Mouse (Mus musculus) hindbrain, embryonic 13.5 days (tissue): ENCODE results near the gene Ubqln2. TPM values are rescaled to one million over a fixed set of nuclear protein-coding genes. Genes with fewer than 3 reads are reported as not detected.

ENCODE experiments used
- ATAC-seq: fragments of 200-750 bp; cut with Nextera tagmentation; 2 replicates; pipeline ENCODE4 v1.8.0; 2017; ENCODE audit warnings: moderate TSS enrichment; ENCODE audit not compliant: low FRiP score
- H3K27ac ChIP-seq: fragments of 300-500 bp; sonication (generic); 2 replicates; pipeline ENCODE4 v1.5.1; 2015; ENCODE audit warnings: inconsistent platforms, mild to moderate bottlenecking, moderate library complexity
- H3K27me3 ChIP-seq: fragments of 300-500 bp; sonication (generic); 2 replicates; pipeline ENCODE4 v1.6.1; 2015; ENCODE audit warnings: mild to moderate bottlenecking, inconsistent platforms
- H3K36me3 ChIP-seq: fragments of 300-500 bp; sonication (generic); 2 replicates; pipeline ENCODE4 v1.6.1; 2015; ENCODE audit warnings: mild to moderate bottlenecking, inconsistent platforms
- H3K4me1 ChIP-seq: fragments of 300-500 bp; sonication (generic); replicated peaks from 2 replicates; pipeline ENCODE4 v1.6.1; 2015; ENCODE audit warnings: inconsistent platforms
- H3K4me2 ChIP-seq: fragments of 300-500 bp; sonication (generic); 2 replicates; pipeline ENCODE4 v1.6.1; 2015; ENCODE audit warnings: inconsistent platforms, mild to moderate bottlenecking, moderate library complexity
- H3K4me3 ChIP-seq: fragments of 300-500 bp; sonication (generic); 2 replicates; pipeline ENCODE4 v1.5.1; 2015; ENCODE audit warnings: mild to moderate bottlenecking, inconsistent platforms
- H3K9ac ChIP-seq: fragments of 300-500 bp; sonication (generic); 2 replicates; pipeline ENCODE4 v1.6.1; 2015; ENCODE audit warnings: mild to moderate bottlenecking, inconsistent platforms
- H3K9me3 ChIP-seq: fragments of 300-500 bp; sonication (generic); 2 replicates; pipeline ENCODE4 v1.6.1; 2016; ENCODE audit warnings: inconsistent platforms
- WGBS: fragments of 180-500 bp; shearing (Covaris S2); methylation state at CpG from one replicate; pipeline ENCODE4 v1.1.7; 2015; 5-methylcytosine and 5-hydroxymethylcytosine counted together
- polyA plus RNA-seq: library from polyadenylated mRNA; unstranded; fragments of >200 nt; fragmentation: Nextera tagmentation; extraction: Ambion mirVana; gene quantifications from 2 replicates; pipeline ENCODE4 v1.2.1, GENCODE M21; 2015

The Ubqln2 gene
- 46.6 and 48.2 TPM in 2 replicates for polyA plus RNA-seq

GRCm38 (mm10) chrX:153497688-153498516 is at the start of gene Ubqln2:
Gene Ubqln2 (plus strand): TSS chrX:153498227.
- peak within 1 kb of the TSS; percentile 92 for H3K9ac ChIP-seq
- H3K4me1 ChIP-seq, result peaks cover 3% of the 10 kb centered on the region; the same call in 1 of the 2 replicates
- no peaks in the 10 kb centered on the region for H3K27me3 ChIP-seq
- H3K36me3 ChIP-seq, result no peaks in the 10 kb centered on the region
- peak within 1 kb of the TSS; percentile 73 for H3K4me2 ChIP-seq
- H3K4me3 ChIP-seq, result peak within 1 kb of the TSS; percentile 65
- ATAC-seq, result peak; percentile 93
- no peaks in the 10 kb centered on the region for H3K9me3 ChIP-seq
- 22% methylated on average over 56 of the region's 76 CpGs for WGBS
- peak within 1 kb of the TSS; percentile 96 for H3K27ac ChIP-seq

- Histone ChIP-seq H3K9me3 (no peaks in the 10 kb centered on the region), H3K36me3 (no peaks in the 10 kb centered on the region), H3K27ac (no peak overlapping the region), H3K9ac (no peak overlapping the region), H3K4me2 (no peak overlapping the region), H3K4me1 (no peaks in the 10 kb centered on the region), H3K27me3 (no peaks in the 10 kb centered on the region), H3K4me3 (no peak overlapping the region)
- no peak for ATAC-seq
- WGBS, result 67% methylated on average over 5 of the region's 5 CpGs
These were observed 46.1 kb upstream of the Ubqln2 start for GRCm38 (mm10) chrX:153451946-153452345.

GRCm38 (mm10) chrX:153476760-153477248 is 21.2 kb upstream of the Ubqln2 start:
- H3K27me3 ChIP-seq, result no peaks in the 10 kb centered on the region
- H3K9ac ChIP-seq, result no peak overlapping the region
- no peak overlapping the region for H3K4me3 ChIP-seq
- H3K9me3 ChIP-seq, result no peaks in the 10 kb centered on the region
- H3K27ac ChIP-seq, result peak overlapping the region; percentile 70
- H3K4me2 ChIP-seq, result 0 out of 2 replicates have a peak overlapping the region, but pooled peaks have one; percentile 13
- H3K36me3 ChIP-seq, result no peaks in the 10 kb centered on the region
- peak; percentile 75; the same call in 1 of the 2 replicates for ATAC-seq
- WGBS, result 29% methylated on average over 8 of the region's 8 CpGs
- no peaks in the 10 kb centered on the region for H3K4me1 ChIP-seq

GRCm38 (mm10) chrX:153492326-153492725 is 5.7 kb upstream of the Ubqln2 start:
- WGBS, result 65% methylated on average over 3 of the region's 3 CpGs
- Histone ChIP-seq H3K4me2 (no peak overlapping the region), H3K4me3 (no peak overlapping the region), H3K36me3 (no peaks in the 10 kb centered on the region), H3K9me3 (no peaks in the 10 kb centered on the region), H3K9ac (no peak overlapping the region), H3K4me1 (no peaks in the 10 kb centered on the region), H3K27me3 (no peaks in the 10 kb centered on the region), H3K27ac (no peak overlapping the region)
- ATAC-seq, result no peak

- peak; percentile 37 for ATAC-seq
- Histone ChIP-seq H3K27ac (peak overlapping the region; percentile 96), H3K36me3 (no peaks in the 10 kb centered on the region), H3K9me3 (no peaks in the 10 kb centered on the region), H3K4me3 (peak overlapping the region; percentile 65), H3K4me1 (peaks cover 6% of the 10 kb centered on the region; the same call in 1 of the 2 replicates), H3K27me3 (no peaks in the 10 kb centered on the region), H3K9ac (peak overlapping the region; percentile 92), H3K4me2 (peak overlapping the region; percentile 73)
- 19% methylated on average over 30 of the region's 30 CpGs for WGBS
These were observed 752 bp downstream of the Ubqln2 start for GRCm38 (mm10) chrX:153498665-153499293.

- no peak for ATAC-seq
- H3K4me3 ChIP-seq, result peak overlapping the region; percentile 65
- peak overlapping the region; percentile 96 for H3K27ac ChIP-seq
- WGBS, result 18% methylated on average over 31 of the region's 32 CpGs
- no peaks in the 10 kb centered on the region for H3K27me3 ChIP-seq
- no peaks in the 10 kb centered on the region for H3K9me3 ChIP-seq
- H3K4me1 ChIP-seq, result peaks cover 6% of the 10 kb centered on the region; the same call in 1 of the 2 replicates
- H3K36me3 ChIP-seq, result no peaks in the 10 kb centered on the region
- peak overlapping the region; percentile 73 for H3K4me2 ChIP-seq
- H3K9ac ChIP-seq, result peak overlapping the region; percentile 92
These were observed 1.4 kb downstream of the Ubqln2 start for GRCm38 (mm10) chrX:153499294-153500046.

GRCm38 (mm10) chrX:153500047-153500345 is 2.0 kb downstream of the Ubqln2 start:
- peak overlapping the region; percentile 92 for H3K9ac ChIP-seq
- no peak for ATAC-seq
- peak overlapping the region; percentile 96 for H3K27ac ChIP-seq
- no peaks in the 10 kb centered on the region for H3K36me3 ChIP-seq
- peak overlapping the region; percentile 73 for H3K4me2 ChIP-seq
- peak overlapping the region; percentile 65 for H3K4me3 ChIP-seq
- peaks cover 6% of the 10 kb centered on the region; the same call in 1 of the 2 replicates for H3K4me1 ChIP-seq
- H3K27me3 ChIP-seq, result no peaks in the 10 kb centered on the region
- H3K9me3 ChIP-seq, result no peaks in the 10 kb centered on the region
- 20% methylated on average over 12 of the region's 12 CpGs for WGBS

GRCm38 (mm10) chrX:153505954-153506353 is 7.9 kb downstream of the Ubqln2 start:
- Histone ChIP-seq H3K4me1 (peaks cover 6% of the 10 kb centered on the region; the same call in 1 of the 2 replicates), H3K27me3 (no peaks in the 10 kb centered on the region), H3K9me3 (no peaks in the 10 kb centered on the region), H3K27ac (no peak overlapping the region), H3K36me3 (no peaks in the 10 kb centered on the region), H3K9ac (no peak overlapping the region), H3K4me3 (no peak overlapping the region), H3K4me2 (no peak overlapping the region)
- ATAC-seq, result no peak
- WGBS, result 38% methylated on average over 9 of the region's 9 CpGs

- Histone ChIP-seq H3K27ac (no peak overlapping the region), H3K4me2 (no peak overlapping the region), H3K4me1 (no peaks in the 10 kb centered on the region), H3K9me3 (no peaks in the 10 kb centered on the region), H3K27me3 (no peaks in the 10 kb centered on the region), H3K36me3 (no peaks in the 10 kb centered on the region), H3K9ac (no peak overlapping the region), H3K4me3 (no peak overlapping the region)
- WGBS, result 89% methylated on average over 5 of the region's 5 CpGs
- no peak for ATAC-seq
These were observed 17.5 kb downstream of the Ubqln2 start for GRCm38 (mm10) chrX:153515491-153515890.

GRCm38 (mm10) chrX:153528399-153528798 is 30.4 kb downstream of the Ubqln2 start:
- Histone ChIP-seq H3K9ac (no peak overlapping the region), H3K27me3 (no peaks in the 10 kb centered on the region), H3K4me3 (no peak overlapping the region), H3K4me1 (no peaks in the 10 kb centered on the region), H3K36me3 (no peaks in the 10 kb centered on the region), H3K27ac (no peak overlapping the region), H3K4me2 (no peak overlapping the region), H3K9me3 (no peaks in the 10 kb centered on the region)
- ATAC-seq, result no peak
- WGBS, result 14% methylated on average over 2 of the region's 2 CpGs
